Mouse (Mus musculus) heart, adult 11 months (tissue): ENCODE data around the gene Smarcd1.
"Not testable (repeated sequence)": the region's sequence is repeated elsewhere in the genome, so short reads cannot be mapped to it uniquely, and the experiment has no call there.

Experiments used
- DNase-seq: peaks from one replicate; pipeline ENCODE4 v3.0.0; 2022

The Smarcd1 gene

GRCm38 (mm10) chr15:99715982-99716746, 14.2 kb downstream of the Smarcd1 start:
- peak; percentile 91 for DNase-seq

- peak; percentile 85 for DNase-seq
These were observed 14.9 kb downstream of the Smarcd1 start for GRCm38 (mm10) chr15:99716814-99717213.

GRCm38 (mm10) chr15:99717386-99718334, 15.7 kb downstream of the Smarcd1 start, which contains the start of gene Gpd1:
Gpd1 (plus strand) TSS chr15:99717515.
- peak; percentile 96 for DNase-seq

DNA sequence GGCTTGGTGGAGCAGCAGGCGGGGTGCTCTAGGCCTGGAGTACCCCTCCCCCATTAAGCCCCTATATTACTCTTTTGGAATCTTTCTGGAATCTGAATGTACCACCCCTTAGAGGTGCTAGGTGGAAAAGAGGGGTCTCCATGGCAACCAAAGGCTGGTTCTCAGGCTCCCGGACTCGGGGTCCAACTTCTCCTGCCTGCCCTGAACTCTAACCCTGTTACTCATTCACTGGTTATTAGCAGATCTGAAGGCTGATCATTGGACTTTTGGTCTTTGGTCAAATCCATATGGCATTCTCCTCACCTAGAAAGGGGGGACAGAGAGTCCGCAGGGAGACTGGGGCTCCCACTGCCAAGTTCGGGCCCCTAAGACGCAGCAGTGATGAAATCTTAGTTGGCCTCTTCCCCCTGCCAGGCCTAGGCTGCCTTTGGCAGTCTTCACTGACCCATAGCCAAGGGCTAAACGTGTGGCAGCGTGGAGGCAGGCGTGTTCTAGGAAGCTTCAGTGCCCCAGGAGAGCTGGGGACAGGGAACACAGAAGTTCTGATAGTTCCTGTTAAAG, 16.6 kb downstream of the Smarcd1 start:
- peak; percentile 90 for DNase-seq

GRCm38 (mm10) chr15:99719865-99720264, 17.9 kb downstream of the Smarcd1 start:
- DNase-seq = no peak

DNA sequence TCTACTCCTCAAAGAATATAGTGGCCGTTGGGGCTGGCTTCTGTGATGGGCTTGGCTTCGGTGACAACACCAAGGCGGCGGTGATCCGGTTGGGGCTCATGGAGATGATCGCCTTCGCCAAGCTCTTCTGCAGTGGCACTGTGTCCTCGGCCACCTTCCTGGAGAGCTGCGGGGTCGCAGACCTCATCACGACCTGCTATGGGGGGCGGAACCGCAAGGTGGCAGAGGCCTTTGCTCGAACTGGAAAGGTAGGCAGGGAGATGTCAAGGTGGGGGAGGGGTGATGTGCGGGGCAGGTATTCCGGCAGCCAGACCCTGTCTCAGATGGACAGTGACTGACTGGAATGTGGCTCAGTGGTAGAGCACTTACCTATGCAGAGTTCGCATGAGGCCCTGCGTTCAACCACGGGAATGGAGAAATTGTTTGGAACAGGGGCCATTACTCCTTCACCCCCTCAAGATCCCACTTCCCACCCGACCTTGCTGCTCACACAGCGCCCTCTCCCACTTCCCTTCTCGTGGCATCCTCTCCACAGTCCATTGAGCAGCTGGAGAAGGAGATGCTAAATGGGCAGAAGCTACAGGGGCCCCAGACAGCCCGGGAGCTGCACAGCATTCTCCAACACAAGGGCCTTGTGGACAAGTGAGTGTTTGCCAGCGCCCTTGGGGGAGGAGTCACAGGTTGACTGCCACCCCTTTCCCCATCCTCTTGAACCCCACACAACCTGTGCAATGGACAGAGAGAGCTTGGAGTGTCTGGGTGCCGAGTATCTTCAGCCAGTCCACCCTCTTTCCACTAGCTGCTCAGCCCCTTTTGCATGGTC, 20.2 kb downstream of the Smarcd1 start:
- DNase-seq = peak; percentile 93

- DNase-seq = peak; percentile 95
These were observed 21.2 kb downstream of the Smarcd1 start for GRCm38 (mm10) chr15:99723120-99723514.

DNA sequence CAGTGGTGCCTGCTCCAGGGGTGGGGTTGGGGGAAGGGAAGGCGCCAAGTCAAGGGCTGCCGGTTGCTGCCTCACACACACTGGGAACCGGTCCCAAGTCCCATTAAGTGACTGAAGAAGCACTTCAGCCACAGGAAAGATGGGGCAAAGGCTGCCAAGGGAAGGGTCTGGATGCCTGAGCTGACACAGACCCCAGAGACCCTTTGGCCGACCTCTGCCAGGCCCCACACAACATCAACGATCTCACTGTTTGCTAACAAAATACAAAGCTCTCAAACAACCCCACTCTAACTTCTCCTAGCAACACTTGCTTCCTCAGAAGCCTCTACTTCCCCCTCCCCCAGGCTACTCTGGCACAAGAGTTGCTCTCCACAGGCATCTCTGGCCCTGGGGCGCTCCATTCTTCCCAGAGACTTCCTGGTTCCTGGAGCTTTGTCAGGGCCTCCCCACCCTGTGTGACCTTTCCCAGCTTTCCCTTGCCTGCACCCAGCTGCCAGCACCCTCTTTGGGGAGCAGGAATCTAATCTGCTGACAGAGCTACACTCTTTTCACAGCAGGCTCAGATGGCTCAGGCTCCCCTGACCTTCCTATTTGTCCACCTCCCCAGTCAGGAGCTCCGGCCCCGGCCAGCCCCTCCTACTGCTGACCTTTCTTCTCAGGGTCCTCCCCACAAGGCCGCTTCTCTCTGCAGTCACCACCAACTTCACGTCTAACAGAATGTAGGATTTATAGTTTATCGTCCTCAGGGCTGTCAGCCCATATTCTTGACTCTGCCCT, 21.8 kb downstream of the Smarcd1 start:
- DNase-seq = peak; percentile 99

DNA sequence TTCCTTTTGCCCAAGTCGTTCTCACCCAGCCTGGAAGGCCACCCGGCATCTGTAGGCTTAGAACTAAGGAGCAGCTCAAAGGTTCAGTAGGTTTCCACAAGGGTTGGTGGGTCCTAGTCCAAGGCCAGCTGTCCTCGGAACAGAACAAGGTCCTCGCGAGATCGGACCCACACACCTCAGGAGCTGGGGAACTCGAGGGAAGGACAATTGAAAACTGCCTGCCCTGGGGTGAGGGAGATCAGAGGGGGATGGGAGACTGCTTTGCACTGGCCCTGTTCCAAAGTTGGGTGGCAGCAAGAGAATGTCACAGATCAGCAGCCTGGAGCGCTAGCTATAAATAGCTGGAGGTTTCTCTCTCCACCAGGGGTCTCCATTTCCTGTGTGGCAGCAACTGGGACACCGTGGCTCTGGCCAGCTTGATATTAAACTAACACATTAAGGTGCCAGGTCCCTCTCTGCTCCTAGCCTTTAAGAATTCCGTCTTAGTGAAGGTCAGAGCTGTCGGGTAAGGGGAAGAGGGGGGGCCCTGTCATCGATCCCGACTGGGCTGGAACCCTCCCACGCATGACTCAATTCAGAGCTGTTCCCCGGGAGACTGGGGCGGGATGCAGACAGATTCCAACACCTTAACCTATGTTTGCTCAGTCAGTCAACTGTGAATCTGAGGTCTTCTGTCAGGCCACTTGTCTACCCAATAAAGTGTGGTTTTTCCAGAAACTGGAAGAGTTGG, 22.5 kb downstream of the Smarcd1 start:
- DNase-seq = peak; percentile 98

DNA sequence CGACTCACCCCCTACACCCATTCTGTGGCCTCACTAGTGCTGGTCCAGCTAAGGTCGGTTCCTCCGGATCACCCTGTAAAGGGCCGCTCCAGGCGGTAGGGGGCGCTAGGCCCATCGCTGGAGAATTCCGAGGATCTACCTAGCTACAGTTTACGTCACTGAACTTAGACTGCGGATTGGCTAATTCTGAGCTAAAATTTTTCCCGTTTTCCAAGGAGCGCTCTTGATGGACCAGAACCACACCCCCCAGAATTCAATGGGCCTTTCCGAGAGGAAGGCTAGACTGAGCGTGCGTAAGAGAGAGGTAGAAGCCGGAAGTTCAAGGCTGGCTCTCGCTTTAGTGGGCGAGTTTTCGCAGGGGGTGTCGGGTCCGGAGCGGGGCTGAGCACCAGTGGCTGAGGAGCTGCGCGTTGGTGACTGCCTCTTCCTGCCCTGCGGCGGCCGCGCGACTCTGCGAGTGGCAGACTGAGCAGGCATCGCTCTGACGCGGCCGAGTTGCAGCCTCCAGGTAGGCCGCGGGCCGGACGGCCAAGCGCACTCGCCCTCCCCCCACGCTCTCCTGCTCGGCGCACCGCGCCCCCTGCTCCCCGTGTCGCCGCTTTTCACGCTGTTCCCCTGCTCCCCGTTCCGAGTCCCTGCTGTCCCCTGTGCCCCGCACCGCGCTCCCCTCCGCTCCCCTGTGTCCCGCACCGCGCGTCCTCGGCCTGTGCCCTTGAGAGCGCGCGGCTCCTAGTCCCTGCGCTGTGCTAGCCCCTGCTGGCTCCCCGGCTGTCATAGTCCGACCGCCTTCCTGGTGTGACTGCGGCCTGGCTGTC, 23.6 kb downstream of the Smarcd1 start, which contains the start of gene Cox14:
Cox14 (plus strand) TSS at position 278 of the 815 bp plus-strand sequence.
- peak; percentile 100 for DNase-seq

GRCm38 (mm10) chr15:99726549-99726948, 24.6 kb downstream of the Smarcd1 start:
- DNase-seq = no peak

DNA sequence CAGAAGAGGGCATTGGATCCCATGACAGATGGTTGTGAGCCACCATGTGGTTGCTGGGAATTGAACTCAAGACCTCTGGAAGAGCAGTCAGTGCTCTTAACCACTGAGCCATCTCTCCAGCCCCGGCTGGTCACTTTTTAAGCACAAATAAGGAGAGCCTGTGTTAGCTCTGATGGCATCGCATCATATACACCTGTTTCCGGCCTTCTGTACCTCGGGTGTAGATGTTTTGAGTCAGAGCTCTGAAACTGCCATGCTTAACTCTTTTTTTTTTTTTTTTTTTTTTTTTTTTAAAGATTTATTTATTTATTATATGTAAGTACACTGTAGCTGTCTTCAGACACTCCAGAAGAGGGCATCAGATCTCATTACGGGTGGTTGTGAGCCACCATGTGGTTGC, 25.1 kb downstream of the Smarcd1 start:
- not testable (repeated sequence) for DNase-seq

DNA sequence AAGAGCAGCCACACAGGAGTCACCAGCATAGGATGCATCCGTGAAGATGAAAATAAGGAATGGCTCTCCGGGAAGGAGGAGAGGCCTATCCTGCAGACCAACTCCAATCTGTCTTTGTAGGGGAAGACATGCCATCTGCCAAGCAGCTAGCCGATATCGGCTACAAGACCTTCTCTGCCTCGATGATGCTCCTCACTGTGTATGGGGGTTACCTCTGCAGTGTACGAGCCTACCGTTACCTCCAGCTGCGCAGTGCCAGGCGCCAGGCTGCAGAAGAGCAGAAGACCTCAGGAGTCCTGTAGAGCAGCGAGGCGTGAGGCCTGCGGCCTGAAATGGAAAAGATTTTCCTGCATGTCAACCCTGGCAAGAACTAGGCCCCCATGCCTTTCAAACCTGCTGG, 25.6 kb downstream of the Smarcd1 start:
- no peak for DNase-seq

- peak; percentile 92 for DNase-seq
These were observed 26.3 kb downstream of the Smarcd1 start for GRCm38 (mm10) chr15:99728211-99728610.

DNA sequence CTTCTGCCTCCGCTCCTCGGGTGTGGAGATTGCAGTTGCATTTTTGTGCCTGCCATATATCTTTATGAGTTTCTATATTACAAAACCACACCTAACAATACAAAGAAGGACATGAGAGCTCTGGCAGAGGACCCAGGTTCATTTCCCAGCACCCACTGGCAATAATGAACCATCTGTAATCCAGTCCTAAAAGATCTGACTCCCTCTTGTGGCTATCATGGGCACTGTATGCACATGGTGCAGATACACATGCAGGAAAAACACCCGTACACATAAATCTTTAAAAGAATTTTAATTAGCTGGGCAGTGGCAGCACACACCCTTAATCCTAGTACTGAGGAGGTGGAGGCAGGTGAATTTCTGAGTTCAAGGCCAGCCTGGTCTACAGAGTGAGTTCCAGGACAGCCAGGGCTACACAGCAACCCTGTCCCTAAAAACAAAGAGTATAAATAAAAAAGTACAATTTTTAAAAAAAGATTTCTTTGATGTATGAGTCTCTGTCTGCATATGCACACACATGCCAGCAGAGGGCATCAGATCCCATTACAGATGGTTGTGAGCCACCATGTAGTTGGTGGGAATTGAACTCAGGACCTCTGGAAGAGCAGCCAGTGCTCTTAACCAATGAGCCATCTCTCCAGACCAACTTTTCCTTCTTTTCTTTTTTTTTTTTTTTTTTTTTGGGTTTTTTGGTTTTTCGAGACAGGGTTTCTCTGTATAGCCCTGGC, 27.3 kb downstream of the Smarcd1 start:
- DNase-seq = no peak

DNA sequence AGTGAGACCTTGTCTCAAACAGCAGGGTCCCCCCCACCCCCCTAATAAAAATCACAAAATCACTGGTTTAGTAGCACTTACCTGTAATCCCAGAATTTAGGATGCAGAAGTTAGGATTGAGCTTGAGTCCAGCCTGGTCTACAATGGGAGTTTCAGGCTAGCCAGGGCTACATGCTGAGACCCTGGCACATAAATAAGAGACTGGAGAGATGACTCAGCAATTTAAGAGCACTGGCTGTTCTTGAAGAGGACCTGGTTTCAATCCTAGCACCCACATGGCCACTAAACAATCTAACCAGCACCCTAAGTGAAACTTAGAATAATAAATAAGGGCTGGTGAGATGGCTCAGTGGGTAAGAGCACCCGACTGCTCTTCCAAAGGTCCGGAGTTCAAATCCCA, 29.2 kb downstream of the Smarcd1 start:
- no peak for DNase-seq

DNA sequence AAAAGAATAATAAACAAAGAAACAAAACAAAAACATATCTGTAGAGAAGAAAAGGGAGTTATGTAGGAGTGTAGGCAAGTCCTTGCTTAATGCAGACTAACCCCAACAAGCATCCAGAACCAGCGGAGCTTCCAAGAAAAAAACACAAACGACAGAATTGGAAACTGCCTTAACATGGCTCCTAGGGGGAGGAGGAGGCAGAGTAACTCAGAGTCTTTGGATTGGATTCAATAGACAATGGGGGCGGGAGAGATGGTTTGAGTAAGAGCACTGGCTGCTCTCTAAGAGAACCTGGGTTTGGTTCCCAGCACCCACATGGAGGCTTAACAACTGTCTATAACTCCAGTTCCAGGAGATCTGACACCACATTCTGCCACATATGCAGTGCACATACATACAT, 29.7 kb downstream of the Smarcd1 start:
- no peak for DNase-seq

- DNase-seq = no peak
These were observed 31.3 kb downstream of the Smarcd1 start for GRCm38 (mm10) chr15:99733186-99733585.

DNA sequence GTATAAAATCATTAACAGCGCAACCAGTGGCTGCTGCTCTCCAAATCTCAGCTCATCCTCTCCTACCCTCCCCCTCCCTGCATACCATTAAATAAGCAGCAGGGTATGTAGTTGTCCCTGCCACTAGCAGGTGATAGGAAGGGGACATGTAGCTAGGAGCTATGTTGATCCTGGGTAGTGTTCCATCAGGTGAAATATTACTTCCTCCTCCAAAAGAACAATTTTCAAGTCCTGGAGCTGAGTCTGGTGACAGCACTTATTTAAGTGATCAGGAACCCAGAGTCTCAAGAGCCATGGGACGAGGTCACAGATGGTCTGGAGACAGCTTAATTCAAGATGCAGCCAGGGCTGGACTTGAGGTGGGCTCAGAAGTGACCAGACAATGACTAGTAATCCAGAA, 33.7 kb downstream of the Smarcd1 start:
- DNase-seq = peak; percentile 100
